Mouse (Mus musculus) megakaryocyte, embryonic 14.5 days (primary cell): ENCODE measurements around the gene Pqlc2.

Experiments
- FLI1 ChIP-seq: IDR thresholded peaks from 2 replicates; pipeline ENCODE4 v1.6.1; 2012; ENCODE audit warnings: low read length, inconsistent platforms, mixed read lengths
- GATA1 ChIP-seq: IDR thresholded peaks from 3 replicates; pipeline ENCODE4 v1.6.1; 2012; ENCODE audit warnings: mixed read lengths, low read length, inconsistent platforms, borderline replicate concordance

- TF ChIP-seq GATA1 (no peak), FLI1 (no peak)
Observed at GRCm38 (mm10) chr4:139259302-139259871, 51.1 kb downstream of the Pqlc2 start.
